Mouse (Mus musculus): ENCODE data around the gene Gli2.

DNA sequence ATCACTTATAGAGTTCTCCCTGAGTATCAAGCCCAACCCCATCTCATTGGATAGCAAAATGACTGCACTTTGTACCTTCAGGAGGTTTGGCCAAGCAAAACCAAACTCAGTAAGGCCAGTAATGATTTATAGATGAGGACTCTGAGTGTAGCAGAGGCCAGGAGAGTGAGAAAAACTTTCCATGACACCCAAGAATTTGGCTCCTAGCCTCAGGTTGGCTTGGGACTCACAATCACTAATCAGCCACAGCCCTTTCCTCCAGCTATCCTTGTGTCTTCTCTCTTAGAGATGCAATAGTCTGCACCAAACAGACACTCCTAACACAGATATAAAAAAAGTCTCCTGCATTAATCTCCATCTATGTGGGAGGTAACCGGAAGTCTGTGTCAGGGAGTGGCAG, 31.1 kb downstream of the Gli2 start:
- TF ChIP-seq TAL1 (conservative IDR thresholded peaks at IDR 0.05; ENCODE audit: low read depth, low read length): no peak
- no peak for TF ChIP-seq CTCF (IDR thresholded peaks at IDR 0.05; ENCODE audit: low read depth, low read length)
